Mouse (Mus musculus) T-helper 1 cell (primary cell): ENCODE measurements around the gene Ric8b.

Experiments used
- in situ Hi-C: fragments of 300-600 bp; cut with MboI, MseI; formaldehyde crosslinking; loops from one replicate; pipeline ENCODE4 v1.15.1; 2025; ENCODE audit warnings: high pct_unique_total_duplicates

The Ric8b gene

DNA sequence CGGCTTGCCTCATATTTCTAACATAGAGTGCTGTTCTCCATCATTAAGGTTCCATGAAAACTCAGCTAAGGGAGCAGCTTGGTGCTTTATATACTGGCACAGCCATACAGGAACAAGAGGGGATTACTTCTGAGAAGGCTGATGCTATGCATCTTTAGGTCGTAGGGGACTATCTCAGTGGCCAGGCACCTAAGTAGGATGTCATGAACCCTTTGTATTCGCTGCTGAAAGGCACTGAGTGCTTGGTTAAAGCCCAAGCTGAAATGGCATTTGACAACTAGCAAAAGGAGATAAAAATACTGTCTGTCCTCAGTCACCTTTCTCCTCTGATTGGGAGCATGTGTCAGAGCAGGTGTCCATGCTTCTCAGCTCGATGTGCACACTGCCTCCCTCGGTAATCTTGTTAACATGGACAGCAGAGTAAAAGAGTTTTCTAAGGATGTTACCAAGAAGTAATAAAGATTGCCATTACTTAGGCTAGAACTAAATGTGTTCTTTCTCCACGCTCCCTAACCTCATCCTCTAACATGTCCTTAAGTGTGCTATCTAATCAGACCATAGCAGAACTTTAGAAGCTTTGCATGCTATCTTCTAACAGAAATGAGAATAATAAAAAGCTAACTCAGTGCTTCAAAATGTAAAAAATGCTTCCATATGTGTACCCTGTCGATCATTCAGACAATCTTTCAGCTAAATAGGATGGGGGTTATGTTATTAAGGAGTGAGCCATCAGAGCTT, 89.3 kb downstream of the Ric8b start:
- in situ Hi-C loops, result no loop called here

DNA sequence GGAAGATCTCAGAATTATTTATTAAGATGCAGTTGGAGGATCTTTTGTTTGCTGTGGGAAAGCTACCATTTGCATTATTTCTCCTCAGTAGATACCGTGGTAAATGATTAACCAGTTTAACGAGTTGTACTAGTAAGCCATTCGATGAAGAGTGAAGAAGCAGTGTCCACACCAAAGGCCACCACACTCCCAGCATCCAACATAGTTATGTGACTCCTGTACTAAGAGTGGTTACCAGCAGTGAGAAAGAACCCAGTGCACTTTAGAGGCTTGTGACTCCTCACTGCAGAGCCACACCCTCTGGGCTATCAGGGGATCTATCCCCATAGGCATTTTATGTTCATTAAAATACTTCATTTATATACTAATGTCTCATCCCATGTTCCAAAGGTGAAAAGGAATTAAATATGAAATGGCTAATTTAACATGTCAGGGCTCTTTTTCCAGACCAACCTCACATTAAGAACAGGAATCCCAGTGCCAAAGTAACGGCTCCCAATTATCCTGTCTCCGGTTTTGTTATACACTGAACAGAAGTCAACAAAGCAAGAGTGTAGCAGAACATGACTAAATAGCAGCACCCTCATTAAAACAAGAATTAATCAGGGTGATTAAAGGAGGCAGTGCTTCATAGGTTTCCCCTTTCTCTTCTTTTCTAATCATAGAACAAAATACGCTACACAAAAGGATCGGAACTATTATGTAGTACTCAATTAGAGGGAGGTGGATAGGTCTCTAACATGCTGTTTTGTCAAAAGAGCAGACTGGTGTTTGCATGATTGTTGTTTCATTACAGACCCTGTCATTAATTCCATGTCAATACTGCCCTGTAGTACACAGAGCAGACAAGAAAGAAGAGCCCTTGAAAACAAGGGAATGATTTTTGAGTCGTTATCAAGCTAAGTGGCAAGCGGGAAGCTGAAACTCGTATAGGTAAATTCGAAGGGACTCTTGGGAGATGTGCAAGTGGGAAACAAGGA, 90.7 kb downstream of the Ric8b start:
- in situ Hi-C loops, result no loop called here

DNA sequence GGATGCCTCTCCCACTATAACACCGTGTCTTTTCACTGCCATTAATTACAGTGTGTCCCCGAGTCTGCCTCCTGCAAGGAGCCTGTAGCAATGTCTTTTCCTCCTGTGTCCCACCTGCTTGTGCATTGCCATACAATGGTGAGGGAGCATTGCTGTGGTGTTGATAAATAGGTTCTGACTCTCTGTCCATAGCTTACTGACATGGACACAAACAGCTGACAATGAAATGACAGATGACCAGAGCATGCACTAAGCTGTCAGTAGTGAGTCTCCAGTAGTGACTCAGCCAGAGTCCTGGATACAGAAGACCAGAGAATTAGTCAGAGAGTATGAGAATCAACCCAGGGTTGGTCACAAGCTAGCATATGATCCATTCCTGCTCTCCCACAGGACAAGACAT, 93.7 kb downstream of the Ric8b start:
- in situ Hi-C loops, result no loop called here

DNA sequence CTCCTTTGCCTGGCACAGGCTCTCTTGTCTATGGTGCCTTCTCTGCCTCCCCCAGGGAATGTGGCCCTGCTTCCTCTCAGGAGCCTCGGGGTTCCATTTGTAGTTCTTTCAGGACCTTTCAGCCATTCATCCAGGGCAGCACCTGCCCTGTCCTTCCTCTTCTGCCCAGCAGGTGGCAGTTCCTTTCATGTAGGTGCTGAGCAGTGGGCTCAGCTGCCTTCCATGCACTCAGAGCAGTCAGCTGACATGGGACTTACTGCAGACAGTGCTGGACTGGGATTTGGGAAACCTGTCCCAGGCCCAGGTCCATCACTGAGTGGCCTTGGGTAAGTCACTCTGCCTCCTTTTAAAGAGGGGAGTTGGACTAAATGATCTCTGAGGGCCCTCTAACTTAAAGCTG, 96.0 kb downstream of the Ric8b start:
- in situ Hi-C loops, result no loop called here

DNA sequence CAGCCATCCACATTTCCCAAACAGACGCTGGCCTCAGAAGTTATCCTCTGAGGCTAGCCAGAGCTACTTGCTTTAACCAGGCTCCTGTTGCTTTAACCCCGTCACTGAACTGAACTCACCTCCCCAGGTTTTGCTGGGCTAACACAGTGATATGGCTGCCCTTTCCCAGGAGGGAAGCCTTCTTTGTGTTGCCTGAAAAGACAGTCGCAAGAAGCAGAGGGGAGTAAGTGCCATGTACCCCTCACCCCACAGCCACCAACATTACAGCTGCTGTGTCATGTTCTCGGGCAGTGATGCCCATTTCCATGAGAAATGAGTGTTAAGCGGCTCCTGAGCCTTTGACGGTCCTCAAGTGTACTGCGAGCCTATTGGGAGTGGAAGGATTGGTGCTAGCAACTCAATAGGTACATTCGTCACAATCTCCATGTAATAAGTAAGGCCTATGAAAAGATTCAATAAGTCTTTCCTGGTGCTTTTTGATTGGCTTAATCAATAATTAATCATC, 96.6 kb downstream of the Ric8b start:
- in situ Hi-C loops, result no loop called here

DNA sequence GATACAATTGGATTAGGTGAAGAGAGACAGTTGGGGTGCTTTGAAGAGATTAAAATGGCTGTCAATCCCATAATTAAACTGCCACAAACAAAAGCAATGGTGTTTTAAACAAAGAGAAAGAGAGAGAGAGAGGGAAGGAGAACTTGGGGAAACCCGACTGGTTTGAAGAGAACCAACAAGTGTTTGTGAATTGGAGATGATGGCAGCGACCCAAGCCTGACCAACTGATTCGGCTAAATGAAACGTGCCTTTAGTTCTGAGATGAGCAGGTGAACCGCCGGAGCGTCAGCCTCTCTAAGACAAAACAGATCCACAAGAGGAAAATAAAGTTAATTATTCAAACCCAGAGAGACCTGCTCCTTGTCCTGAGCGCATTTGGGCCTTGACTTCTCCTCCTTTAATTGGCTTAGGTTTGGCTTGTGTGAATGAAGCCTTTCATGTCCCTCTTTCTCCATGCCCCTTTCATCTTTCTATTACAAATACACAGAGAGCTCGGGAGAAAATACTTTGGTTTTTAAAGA, 97.1 kb downstream of the Ric8b start:
- in situ Hi-C loops, result no loop called here

DNA sequence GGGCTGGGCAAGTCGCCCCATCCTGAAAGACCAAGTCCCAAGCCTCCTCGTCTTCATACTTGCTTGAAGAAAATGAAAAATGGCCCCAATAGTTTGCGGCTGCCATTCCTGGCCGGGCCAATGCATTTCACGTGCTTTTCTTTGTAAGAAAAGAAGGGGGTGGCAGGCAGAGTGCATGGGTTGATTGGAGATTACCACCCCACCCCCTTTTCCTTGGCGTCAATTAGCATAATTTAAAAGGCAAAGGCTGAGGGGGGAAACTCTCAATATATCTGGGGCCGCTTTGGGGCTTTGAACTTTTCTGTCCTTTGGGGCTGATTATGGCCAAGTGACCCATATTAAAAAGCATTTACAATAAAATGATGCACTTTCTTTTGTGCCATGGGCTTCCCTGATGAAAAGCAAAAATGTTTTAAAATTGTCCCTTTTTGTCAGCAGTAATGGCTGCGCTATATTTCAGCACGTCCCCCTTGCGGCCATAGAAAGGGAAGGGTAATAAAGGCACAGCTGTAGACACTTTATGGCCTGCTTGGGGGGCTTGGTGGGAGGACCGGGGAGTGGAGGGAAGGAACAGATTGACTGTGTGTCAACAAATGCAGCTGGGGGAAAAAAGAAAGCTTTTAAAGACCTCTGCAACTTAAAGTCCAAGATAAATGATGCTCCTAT, 105.4 kb downstream of the Ric8b start:
- in situ Hi-C loops, result no loop called here

DNA sequence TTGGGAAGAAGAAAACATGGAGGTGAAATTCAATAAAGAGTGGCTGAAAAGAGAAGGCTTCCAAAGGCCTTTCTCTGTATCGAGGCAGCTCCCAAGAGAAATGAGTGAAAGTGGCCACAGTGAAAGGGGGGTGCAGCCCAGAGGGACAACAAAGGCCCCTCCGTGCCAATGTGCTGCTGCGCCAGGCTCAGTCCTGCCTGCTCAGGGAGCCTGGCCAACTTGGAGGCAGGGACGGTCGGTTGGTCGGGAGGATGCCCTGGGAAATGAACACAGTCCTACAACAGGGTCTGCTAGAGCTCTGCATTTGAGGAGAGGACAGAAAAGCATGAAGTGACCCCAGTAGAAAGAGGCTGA, 105.9 kb downstream of the Ric8b start:
- in situ Hi-C loops, result no loop called here

DNA sequence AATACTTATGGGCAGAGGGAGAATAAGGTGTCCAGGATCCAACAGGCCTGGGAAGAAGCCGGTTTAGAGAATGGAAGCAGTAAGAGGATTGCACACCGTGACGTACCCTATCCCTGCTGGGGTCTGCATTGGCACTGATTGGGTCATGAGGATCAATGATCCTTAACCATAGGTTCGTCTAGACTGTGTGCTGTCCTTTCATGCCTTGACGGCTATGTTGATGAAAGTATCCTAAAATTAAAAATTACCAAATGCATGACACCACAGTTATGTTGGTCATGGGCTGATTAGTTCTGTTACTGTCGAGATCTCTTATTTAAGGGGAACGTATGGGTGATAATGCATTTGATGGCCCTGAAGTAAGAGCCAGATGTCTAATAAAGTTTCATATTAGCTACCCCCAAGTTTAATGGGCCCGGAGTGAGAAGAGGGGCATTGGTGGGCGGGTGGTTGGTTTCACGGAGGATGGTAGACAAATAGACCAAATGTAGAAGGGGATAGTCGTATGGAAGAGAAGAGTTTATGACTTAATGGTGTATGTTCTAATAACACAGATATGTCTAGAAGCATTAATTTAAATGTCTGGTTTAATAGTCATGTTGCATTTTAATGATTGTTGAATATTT, 108.5 kb downstream of the Ric8b start:
- in situ Hi-C loops, result no loop called here

DNA sequence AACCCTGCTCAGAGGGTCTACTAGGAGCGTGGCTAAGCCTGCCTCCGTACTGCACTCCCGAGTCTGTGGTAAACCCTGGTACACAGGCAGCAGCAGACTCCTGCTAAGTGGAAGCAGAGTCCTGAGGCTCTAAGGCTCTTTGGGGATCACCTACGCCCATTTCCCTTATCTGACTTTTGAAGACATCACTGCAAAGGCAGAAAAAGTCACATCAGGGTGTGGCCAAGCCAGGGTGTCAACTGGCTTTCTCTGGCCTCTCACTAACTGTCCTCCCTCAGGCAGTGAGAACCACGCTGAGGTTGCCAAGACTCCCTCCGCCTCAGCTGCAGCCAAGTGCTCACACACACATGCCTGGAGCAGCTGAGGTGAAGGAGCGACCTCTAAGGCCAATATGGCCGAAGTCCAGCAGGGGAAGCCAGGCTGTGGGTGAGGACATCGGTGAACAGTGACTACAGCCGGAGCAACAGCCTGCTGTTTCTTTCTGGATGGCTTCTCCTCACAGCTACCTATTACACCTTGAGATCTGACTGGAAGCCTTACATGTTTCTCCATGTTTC, 110.3 kb downstream of the Ric8b start:
- in situ Hi-C loops, result no loop called here

DNA sequence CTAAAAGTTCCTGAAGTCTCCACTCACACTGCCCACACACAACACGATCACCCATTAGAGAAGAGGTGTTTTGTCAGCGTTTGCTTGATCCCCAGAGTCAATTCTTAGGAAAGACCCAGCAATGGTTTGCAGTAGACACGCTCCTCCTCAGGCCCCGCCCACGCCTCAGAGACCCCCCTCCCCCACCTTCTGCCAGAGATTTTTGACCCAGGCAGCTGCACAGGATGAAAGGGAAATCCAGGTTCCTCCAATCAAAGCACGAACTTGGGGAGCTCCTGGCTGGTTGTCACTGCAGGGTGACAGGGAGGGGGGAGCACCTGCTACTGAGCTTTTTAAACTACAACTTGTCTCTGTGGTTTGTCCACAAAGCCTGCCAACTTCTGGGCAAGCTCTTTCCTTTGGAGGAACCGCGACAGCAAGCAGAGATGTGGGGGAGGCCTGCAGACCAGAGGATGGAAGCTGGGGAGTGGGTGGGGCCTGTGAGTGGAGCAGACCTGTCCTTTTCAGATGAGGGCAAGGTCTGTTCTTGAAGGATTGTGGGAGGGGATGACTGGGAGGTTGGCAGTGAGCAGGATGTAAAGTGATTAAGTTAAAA, 117.8 kb downstream of the Ric8b start:
- in situ Hi-C loops, result no loop called here

DNA sequence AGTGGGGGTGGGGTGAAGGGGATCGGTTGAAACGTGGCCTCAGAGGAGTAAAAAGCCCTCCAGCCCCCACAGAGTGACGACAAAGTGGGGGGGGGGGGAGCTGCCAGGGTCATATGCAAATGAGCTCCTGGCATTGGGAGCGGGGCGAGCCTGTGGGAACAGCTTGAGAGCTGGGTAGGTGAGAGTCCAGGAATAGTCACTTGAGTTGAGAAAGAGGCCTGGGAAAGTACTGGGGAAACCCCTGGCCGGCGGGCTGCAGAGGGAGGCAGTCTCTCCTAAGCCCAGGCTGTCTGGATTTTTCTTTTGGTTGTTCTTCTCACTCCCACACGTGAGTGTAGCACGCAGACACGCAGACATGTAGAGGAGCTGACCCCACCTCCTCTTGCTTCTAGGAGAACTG, 120.7 kb downstream of the Ric8b start:
- in situ Hi-C loops, result no loop called here

DNA sequence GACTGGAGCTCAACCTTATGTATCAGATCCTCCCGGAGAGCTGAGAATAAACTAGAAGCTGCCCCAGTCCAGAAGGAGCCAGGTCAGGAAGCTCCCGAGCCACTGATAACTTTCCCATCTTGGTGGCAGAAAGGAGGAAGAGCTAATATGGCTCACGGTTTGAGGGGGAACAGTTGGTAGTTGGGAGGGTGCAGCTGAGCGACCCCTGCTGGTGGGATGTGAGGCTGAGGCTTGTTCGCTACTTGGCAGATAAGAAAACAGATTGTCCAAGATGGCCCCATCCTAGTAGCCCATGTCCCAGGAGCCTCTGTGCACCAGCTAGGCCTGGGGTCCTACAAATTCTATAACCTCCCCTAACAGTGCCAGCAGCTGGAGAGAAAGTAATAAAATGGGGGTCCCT, 121.4 kb downstream of the Ric8b start:
- in situ Hi-C loops, result no loop called here

DNA sequence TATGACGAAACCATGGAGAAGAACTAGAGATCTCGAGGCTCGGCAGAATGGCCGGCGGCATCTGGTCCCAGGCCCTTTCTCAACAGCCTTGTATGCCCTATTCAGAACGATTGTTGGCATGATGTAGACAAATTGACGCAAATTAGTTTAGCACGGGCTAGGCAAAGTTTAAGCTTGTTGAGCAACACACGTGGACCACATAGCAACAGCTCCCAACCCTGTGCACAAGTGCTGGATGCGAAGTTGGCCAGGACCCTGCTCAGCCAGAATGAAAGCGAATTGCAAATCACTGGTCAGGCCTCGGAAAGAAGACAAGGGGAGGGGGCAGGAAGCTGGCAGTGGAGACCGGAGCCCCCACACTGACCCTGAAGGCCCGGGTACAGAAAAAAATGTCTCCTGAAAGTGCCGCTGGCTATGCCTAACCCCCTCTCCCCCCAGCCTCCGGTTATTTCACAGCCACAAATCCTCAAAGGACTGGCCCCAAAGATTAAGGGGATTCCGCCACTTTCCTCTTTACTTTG, 126.8 kb downstream of the Ric8b start:
- in situ Hi-C loops, result no loop called here

DNA sequence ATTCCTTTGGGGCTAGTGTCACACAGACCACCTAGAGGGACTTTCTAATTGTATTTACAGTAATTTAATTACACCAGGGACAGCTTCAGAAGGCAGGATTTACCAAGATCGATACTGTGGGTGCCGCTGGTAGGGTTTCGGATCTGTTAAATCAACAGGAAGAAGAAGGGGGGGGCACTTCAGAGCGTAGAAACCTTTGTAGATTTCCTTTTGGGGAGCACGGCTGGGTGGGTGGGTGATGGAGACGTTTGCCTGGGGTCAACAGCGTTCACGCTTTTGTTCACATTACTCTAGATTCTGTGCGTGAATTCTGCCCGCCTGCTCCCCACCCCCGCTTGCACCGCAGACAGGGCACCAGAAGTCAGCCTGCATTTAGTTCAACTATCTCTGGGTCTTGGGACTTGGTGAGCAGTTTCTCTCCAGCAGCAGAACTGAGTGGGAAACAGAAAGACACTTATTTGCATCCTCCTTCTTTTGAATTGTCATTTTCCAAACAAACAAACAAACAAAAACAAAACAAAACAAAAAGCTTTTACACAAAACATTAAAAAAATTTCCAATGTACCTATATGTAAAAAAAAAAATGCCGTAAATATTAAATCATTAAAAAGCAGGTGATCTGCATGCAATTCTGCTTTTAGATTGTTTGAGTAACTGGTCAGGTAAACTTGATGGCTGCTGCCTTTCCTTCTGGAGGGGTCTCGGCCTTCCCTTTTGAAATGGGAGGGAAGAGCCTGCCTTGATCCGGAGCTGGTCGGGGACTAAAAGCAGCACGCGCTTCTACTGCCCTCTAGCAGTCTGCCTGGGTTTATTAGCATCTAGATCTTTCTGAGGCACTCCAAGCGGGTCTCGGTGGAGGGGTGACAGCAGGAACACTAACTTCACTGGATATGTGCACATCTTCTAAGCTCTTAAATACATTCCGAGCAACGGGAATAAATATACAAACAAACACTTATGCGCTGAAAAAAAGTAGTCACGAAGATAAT, 127.6 kb downstream of the Ric8b start:
- in situ Hi-C loops, result no loop called here

DNA sequence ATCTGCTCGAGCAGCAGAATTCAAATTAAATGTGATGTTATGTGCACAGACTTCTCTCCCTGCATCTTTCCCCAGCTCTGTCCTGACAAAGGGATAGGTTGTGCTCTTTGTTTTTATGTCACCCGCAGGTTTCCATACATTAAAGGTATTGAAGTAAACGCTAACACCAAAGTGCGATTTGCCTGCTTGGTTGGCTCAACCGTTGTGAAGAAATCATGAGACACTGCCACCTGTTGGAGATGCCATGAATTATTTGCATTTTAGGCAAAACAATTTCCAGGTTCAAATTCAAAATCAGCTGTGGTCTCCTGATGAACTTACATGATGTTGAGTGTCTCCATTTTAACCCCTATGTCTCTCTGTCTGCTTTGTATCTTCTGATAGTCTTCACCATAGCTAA, 129.2 kb downstream of the Ric8b start:
- in situ Hi-C loops, result no loop called here

DNA sequence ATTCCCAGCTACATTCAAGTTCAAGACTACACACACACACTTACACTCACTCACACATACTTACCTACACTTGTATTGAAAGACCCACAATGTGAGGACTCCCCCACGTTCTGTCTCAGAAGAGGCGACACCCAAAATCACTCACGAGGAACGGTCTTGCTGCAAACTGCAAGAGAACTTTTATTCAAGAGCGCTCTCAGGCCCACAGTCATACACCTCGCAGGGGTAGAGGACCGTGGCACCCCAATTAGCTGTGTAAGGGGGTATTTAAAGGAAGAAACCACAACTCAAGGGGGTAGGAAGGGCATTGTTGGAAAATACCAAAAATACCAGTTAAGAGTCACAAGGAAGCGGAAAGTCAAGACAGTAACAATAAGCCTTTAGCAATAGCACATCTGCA, 130.6 kb downstream of the Ric8b start:
- in situ Hi-C loops, result no loop called here

DNA sequence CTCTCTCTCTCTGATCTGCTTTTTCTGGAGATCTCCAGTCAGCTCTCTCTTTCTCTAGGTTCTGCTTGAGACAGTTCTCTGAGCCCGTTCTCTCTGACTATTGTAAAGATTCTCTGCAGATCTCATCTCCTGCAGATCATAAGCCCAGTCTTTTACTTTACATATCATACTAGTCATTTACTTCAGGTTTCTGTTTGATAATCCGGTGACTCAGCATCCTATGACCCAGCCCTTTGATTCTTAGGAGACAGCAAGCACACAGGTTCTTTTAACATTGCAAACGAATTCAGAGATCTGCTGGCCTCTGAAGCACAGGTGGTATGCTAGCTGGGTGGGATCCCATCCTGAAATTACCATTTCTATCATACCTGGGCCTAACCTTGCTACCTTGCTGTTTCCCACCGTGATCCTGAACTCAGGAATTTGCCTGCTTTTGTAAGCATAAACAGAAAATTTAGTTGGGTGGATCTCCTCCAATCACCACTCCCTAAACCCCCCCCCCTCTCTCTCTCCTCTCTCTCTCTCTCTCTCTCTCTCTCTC, 133.3 kb downstream of the Ric8b start:
- in situ Hi-C loops, result no loop called here

DNA sequence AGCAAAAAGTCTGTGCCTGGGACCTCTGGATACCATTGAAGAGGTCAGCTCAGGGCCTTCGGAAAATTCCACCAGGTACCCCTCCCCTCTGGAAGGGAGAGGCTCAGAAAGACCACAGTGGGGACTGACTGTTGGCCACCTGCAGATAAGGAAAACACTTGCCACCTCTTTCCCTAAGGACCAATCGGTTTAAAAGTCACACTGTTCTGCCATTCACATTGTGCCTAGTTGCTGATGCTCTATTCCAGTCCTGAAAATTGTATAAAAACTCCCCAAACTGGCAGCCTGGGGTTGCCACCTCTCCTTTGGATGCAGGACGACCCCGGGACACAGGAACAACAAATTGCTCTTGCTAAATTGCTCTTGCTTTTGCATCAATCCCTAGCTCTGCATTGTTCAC, 135.0 kb downstream of the Ric8b start:
- in situ Hi-C loops, result no loop called here
